Mouse (Mus musculus) embryo, embryonic 10.5 days (tissue): ENCODE data around the gene Gm20388.
A peak's percentile ranks its signal among the peaks of the same experiment; 100 is the strongest.

Source experiments
- DNase-seq: peaks from one replicate; pipeline ENCODE4 v3.0.0-alpha.2; 2015; ENCODE audit warnings: low spot score

Gm20388 gene

DNA sequence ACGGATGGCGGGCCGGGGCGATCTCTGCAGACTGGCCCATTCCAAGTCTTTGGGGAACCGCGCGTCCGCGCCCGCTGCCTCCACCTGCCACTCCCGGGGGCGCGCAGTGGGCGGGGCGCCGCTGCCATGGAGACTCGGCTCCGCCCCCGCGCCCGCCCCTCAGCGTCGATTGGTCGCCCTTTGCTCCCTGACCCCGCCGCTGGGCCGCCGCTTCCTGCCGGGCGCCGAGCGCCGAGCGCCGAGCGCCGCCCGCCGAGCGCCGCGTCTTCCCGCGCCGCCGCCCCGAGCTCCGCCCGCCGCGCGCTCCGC lies 4320.5 kb downstream of the Gm20388 start, which contains the start of gene Galnt2:
Gene Galnt2, plus strand, starts transcription at position 216 of the 309 bp plus-strand sequence.
- DNase-seq: peak; percentile 91

DNA sequence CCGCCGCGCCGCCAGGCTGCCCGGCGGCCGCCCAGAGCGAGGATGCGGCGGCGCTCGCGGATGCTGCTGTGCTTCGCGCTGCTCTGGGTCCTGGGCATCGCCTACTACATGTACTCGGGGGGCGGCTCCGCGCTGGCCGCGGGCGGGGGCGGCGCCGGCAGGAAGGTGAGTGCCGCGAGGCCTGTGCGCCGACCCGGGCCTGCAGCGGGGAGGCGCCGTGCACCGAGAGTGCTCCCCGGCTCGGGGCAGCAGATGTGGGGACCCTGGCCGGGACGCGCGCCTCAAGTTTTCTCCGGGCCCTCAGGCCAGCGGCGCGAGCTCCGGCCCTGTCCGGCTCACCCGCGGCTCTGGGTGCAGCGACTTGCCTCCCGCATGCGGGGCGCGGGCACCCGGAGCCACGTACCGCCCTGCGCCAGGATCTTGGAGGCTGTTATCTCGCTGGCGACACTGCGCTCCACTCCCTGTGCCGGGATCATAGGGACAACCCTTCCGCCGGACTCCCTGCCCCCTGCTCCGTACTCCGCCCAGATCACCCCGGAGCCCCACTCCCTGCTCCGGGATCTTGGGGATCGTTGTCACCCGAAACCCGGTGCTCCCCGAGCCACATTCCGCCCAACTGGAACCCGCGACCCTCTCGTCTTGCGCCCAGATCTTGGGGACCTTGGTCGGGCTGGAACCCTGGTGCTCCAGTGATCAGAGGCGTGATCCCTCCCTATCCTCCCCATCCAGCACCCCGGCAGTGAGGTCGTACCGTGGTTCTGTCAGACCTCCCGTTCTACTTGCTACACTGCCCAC lies 4321.0 kb downstream of the Gm20388 start:
- DNase-seq: peak; percentile 32

DNA sequence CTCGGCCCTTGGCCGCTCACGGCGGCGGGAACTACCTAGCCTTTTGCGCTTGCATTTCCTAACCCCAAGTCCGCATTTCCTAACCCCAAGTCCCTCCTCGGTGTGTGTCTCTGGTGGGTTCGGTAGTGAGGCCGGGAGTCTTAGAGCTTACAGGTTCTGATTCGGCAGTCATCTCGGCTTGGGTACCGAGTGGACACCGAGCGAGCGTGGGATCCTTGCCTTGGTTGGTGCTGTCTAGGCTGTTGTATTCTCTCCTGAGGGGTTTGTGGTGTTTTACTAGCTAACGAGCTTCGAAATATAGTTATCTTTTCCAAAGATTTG lies 4321.6 kb downstream of the Gm20388 start:
- no peak for DNase-seq

DNA sequence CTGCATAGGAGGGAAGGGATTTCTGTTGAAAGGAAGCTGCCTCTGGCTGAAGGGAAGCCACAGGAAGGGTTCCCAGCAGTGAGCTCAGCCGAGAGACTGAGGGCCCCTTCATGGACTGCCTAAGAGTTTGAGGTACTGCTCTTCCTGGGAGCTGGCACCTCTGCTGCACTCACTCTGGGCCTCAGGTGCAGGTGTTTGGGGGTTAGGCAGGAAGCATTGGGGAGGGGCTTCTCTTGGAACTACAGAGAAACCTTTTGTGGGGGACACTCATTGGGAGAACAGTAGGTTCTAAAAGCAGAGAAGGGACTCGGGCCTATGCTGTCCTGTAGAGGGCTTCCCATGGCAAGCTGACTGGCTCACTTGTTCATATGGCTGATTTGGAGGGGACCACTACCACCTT lies 4323.9 kb downstream of the Gm20388 start:
- DNase-seq: no peak

DNA sequence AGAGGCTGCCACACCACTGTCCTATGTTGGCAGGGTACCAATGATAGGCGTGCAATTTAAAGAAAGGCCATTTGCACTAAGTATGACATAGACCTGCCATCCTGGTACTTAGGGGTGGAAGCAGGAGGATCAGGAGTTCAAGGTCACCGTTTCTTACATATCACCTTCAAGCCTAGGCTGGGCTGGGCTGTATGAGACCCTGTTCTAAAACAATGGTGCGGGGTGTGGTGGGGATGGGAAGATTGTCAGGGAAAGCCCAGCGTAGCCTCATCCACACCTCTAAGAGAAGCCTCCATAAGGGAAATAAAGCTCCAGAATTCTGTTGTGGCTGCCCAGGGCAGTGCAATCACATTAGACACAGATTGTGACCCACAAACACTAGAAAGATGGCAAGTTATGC lies 4324.9 kb downstream of the Gm20388 start:
- no peak for DNase-seq

DNA sequence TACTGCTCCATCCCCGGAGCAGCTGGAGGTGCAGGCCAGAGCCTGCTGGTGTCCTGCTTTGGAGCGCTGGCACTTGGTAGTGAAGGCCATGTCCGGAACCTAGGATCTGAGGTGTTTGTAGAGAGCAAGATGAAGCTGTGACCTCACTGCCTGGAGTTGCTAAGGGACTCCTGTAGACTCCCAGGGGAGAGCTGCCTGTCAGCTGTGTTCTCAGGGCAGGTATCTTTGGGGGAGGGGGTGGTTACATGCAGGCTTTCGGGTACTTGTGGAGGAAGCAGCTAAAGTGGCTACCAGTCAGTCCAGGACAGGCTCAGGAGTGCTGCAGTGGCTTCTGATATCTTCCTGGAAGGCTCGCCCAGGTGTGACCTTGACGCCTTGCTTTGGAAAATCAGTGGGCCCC lies 4328.7 kb downstream of the Gm20388 start:
- no peak for DNase-seq

DNA sequence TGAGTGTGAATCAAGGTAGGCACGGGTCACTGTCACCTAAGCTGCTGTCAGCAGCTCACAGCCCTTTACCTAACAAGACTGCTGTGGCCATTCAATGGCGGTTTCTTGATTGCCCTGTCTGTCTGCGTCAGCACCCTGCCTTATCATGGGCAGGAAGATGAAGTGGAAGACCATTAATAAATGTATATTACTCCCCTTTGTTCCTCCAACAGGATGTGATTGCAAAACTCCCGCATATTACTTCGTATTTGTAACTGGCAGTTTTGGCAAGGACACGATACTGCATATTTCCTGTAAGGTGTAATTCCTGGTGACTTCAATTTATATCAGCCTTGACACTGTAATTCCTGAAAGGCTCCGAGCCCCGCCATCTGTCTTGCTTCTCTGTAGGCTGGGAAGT lies 4330.3 kb downstream of the Gm20388 start:
- no peak for DNase-seq

DNA sequence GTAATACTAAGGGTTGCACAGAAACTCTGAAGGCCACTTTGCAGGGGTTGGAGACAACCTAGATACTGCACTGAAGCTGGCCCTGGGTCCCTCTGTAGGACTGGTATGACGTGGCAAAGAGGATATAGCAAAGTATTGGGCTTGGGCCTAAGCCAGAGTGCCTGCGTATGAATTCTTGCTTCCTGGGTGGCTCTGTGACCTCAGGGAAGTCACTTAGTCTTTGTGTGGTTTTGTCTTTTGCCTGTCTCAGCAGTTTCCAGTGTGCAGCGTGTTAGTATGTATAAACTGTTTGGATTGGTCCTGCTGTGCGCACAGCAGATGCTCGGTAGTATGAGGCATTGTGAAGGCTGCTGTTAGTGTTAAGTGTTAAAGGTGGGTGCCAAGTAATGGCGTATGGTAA lies 4331.6 kb downstream of the Gm20388 start:
- no peak for DNase-seq

DNA sequence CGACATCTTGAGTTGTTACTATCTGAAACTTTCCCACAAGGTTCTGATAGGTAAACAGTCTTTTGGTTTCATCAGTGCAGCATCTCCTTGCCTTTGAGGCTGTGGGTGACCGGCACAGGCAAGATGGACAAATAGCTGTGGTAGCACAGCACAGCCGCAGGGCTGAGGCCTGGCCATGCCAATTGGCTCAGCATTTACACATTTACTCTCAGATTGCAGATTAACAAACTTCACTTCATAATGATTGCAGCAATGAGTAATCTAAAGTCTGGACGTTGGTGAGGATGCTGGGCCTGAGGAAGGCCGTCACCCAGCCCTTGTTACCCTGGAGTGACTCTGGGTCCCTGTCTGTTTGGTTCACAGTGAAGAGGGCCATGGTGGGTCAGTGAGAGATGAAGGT lies 4332.3 kb downstream of the Gm20388 start:
- DNase-seq: no peak

DNA sequence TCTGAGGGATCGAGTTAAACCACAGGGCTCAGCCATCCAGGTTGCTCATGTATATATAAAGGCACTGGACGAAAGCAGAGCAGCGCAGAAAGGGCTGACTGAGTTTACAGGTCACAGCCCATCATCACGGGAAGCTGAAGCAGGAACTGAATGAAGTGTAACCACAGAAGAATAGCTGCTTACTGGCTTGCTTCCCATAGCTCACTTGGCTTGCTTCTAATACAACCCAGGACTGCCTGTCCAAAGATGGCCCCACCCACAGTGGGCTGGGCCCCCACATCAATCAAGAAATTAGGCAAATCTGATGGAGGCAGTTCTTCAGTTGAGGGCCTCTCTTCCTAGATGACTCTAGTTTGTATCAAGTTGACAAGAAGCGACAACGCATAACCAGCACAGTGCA lies 4336.9 kb downstream of the Gm20388 start:
- DNase-seq: no peak

DNA sequence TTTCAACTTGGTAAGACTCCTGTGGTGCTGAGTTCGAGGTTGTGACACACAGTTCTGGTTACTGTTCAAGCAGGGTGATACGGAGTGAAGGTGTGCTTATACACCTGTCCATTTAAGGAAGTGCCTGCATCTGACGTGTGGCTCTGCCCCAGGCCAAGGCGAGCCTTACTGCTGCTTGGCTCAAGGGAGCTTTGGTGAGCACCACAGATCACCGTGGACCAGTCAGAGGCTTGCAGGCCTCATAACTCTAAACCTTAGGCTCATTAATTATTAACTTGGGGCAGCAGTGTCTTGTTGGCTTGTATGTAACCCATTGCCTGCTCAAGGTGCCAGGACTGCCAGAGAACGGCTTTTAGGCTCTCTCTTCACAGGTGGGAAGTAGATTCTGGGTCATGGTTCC lies 4338.0 kb downstream of the Gm20388 start:
- no peak for DNase-seq

DNA sequence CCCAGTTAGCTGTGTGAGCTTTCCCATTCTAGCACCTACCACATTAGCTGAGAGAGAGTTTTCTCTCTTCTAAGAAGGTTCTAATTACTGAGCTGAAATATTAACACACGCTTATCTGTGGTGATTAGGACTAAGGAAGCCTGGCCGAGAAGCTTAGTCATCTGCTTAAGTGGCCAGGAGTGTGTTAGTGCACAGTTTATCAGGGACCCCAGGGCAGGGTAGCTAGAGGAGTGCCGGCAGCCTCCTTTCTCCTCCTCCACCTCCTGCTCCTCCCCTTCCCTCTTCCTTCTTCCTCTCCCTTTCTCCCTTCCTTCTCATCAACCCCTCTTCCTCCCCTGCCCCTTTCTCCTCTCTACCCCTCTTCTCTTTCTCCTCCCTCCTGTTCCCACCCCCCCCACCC lies 4339.6 kb downstream of the Gm20388 start:
- DNase-seq: no peak

DNA sequence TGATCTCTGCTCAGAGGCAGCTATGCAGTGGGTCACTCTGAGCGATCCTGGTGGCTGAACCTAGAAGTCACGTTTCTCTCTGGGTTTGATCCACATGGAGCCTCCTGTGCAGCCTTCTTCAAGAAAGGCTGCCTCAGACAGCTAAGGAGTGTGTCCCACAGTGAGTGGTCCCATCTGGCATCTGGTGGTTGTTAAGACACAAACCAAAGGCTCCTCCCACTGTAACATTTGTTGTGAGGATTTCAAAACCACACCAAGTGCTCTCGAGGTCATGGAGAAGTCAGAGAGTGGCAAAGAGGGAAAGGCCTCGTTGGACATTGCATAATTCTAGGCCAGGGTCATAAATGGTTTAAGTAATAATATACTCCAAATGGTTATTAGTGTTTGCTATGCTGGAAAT lies 4340.1 kb downstream of the Gm20388 start:
- DNase-seq: peak; percentile 53

DNA sequence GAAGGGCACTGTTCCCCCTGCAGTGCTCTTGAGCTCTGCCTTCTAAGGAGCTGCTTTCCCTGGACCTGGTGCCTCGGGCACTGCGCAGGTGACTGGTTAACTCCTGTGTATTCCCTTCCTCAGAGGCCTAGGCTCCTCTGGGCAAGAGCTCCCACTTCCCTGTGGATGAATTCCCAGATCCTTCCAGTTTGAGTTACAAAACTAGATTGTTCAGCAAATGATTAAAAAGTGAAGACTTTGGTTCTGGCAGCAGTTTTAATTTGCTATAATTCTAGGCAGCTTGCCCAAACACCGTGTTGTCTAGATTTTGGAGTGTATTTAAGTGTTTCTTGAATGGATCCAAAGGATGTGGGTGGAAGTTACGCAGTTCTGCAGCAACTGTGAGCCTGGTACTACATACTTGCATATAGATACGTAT lies 4341.9 kb downstream of the Gm20388 start:
- DNase-seq: no peak

DNA sequence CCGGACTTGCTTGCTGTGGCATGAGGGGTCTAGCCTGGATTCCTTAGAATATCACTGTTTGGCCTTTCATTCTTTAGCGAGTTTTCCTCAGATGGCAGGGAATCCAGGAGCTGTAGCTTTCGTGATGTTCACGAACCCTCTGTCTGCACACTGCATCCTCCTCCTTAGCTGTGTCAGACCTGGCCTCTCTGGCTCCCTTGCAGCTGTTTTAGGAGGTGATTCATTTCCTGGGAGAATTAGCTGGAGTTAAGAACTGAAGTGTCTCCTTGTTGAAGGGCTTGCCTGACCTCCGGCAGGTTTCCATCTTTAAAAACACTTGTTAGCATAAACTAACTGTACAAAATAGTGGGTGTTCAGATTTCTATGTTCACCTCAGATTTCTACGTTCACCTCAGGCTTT lies 4343.3 kb downstream of the Gm20388 start:
- DNase-seq: no peak

DNA sequence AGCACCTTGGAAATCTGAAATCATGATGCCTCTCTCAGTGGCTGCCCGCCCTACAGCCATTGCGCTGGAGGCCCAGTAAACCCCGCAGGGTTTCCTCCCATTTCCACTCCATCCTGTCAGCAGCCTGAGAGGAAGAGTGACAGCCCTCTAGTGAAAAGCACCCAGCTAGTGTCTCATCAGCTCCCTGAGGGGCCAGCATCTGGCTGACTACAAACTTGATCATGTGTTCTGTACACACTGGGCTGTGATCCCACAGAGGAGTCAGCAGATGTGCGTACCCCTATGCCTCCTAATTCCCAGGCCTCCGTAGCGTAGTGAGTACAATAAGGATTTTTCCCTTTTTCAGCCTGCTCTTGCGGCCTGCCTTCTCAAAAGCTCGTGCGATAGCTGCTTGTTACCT lies 4346.2 kb downstream of the Gm20388 start:
- DNase-seq: no peak

DNA sequence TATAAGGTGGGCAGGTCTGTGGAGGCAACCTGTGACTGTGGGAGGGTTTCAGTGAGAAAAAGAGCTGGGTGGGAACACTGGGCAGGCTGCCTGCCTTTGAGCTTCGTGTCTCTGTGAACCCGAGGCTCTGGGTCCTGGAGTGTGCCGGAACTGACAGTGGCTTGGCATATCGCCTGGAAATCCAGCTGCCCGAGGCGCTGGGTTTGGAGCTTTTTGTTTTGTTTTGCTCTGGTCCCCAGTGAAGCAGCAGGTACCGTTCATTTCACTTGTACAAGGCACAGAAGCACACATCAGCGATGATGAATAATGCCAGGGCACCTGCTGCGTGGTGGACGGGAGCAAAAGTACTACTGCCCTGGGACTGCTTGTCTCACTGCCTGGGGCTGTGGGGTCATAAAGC lies 4346.7 kb downstream of the Gm20388 start:
- no peak for DNase-seq

DNA sequence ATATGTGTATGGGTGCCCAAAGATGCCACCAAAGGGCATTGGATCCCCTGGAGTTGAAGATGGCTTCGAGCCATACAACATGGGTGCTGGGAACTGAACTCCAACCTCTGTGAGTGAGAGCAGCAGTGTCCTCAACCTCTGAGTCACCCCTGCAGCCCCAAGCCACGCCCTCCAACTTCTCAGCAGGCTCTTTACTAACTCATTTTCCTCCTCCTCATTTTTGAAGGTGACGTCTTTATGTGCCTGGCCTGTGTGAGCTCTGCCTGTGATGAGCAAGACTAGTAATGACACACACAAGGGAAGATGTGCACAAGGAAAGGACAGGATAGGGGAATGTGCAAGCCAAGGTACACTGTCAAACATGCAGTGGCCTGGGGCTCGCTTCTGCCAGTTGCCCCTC lies 4348.5 kb downstream of the Gm20388 start:
- no peak for DNase-seq

DNA sequence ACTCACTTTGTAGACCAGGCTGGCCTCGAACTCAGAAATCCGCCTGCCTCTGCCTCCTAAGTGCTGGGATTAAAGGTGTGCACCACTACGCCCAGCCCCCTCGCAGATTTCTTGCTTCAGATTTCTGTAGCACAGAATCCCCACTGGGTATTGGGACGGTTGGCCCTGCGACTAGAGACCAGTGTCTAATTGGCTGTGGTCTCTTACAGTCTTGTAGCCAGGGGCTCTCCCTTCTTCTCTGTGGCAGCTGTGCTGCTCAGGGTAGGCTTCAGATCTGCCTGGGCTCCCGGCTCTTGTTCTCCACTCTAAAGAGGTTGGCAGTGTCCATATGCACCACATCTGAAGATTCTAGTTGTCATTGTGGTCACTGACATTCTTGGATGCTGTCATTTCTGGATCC lies 4349.3 kb downstream of the Gm20388 start:
- DNase-seq: no peak

DNA sequence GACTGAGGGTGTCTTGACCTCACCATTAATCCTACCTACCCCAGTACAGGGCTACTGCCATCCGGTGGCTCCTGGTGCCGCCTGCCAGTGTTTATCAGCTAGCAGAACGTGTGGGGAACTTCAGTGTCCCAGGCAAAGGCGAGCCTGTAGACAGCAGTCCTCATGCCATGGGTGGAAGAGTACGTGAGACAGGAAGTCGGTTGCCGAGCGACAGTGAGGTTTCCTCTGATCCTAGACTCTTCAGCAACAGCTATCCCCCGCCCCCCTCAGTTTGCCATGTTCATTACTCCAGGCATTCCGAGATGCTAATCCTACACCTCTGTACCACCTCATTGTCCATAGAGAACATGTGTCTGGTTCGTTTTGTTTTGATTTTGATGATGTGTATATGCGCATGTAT lies 4349.7 kb downstream of the Gm20388 start:
- peak; percentile 38 for DNase-seq

DNA sequence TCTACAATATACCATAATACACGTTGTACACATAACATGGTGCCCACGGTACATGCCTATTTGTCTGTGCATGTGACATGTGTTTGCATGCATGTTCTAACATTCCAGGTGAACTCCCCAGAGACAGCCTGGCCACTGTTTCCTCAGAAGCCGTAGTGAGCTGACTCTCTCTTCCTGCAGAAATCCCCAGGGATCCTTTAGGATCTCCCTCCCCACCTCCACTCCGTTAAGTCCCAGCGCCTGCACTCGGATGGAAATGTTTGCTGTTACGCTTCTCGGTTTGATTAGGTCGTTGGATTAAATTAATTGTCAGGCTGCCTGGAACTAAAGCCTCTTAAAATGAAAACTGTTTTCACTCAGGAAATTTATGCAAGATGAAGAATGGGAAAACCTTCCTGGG lies 4352.4 kb downstream of the Gm20388 start:
- no peak for DNase-seq

DNA sequence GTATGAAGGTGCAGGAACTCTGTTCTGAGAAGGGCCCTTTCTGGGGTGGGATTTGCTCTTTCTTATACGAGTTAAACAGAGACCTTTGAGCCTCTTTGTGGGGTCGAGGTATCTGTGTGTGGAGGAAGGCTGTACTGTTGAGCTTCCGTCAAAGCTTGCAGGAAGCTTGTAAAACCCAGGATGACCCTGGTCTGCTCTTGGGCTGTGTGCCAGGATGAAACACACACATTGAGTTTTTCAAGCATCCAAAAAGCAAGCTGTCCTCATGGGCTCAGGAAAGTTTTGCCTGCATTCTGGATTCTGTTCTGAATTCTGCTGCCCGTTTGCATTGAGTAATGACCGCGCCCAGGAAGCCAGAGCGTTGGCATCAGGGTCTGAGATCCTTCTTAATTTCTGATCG lies 4353.4 kb downstream of the Gm20388 start:
- no peak for DNase-seq

DNA sequence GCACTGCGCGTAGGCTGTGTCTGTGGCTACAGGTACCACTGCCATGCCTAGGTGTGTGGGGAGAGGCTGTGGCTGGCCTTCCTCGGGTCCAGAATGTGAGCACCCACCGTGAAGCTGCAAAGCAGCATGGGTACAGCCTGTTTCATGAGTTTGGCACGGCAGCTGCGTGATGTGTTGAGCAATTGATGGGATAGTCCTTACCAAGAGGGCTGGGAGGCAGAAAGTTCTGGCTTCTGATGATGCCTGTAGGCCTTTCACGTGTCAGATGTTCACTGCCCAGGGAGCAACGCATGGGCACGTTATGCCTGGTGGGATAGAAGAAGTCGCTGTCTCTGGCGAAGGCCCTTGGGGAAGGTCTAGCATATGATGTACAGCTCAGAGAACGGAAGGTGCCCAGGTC lies 4354.0 kb downstream of the Gm20388 start:
- DNase-seq: no peak

DNA sequence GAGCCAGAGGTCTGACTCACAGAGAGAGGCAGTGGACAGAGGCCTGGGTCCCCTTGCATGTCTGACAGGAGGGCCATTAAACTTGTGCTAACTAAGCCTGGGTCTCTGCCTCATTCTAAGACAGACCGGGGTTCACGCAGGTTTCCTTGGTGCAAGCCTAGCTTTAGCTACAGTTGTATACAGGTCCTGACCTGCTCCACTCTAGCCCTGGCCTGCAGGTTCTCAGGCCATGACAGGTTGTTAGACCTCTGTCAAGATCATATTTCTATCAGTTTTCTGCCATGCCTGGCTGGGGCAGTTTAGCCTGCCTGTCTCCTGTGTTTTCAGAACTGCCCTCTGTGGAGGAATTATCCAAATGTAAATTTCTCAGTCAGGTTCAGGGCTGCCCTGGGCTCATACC lies 4354.5 kb downstream of the Gm20388 start:
- DNase-seq: no peak

DNA sequence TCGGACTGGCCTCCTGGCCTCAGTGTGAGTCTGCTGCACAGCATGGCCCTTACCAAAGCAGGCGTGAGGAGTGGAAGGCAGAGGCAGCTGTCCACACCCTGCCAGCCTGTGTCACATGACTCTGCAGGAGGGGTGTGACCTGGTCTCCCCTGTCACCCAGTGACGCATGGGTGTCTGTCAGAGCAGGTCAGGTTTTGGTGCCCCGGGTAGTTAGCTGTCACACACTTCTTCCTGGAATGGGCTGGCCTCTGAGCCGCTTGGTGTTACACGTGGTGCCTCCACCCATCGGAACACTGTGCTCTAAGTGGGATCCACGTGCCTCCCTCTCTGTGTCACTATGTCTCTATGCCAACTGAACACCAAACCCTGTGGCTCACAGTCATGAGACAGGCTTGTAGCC lies 4355.2 kb downstream of the Gm20388 start:
- DNase-seq: no peak
